Mouse (Mus musculus) retina, embryonic 14.5 days (tissue): ENCODE results near the gene Tmem109.

ENCODE experiments used
- DNase-seq: peaks from one replicate; pipeline ENCODE4 v3.0.0-alpha.2; 2015; ENCODE audit warnings: low spot score

The Tmem109 gene

GRCm38 (mm10) chr19:10892201-10892600, 10.4 kb upstream of the Tmem109 start:
- DNase-seq, result no peak

- no peak for DNase-seq
Measured at GRCm38 (mm10) chr19:10880975-10881425, 801 bp downstream of the Tmem109 start.

- no peak for DNase-seq
Measured at GRCm38 (mm10) chr19:10880085-10880974, 1.5 kb downstream of the Tmem109 start.

GRCm38 (mm10) chr19:10878201-10878837, 3.5 kb downstream of the Tmem109 start:
- no peak for DNase-seq

GRCm38 (mm10) chr19:10871328-10871961, 10.4 kb downstream of the Tmem109 start:
- no peak for DNase-seq

GRCm38 (mm10) chr19:10870676-10871075, 11.1 kb downstream of the Tmem109 start:
- no peak for DNase-seq

- DNase-seq, result no peak
Measured at GRCm38 (mm10) chr19:10869886-10870527, 11.8 kb downstream of the Tmem109 start, which contains the start of gene Tmem132a. TSS of gene Tmem132a (minus strand) at chr19:10869940.

- peak; percentile 89 for DNase-seq
Measured at GRCm38 (mm10) chr19:10869241-10869885, 12.4 kb downstream of the Tmem109 start.

- DNase-seq, result peak; percentile 33
Measured at GRCm38 (mm10) chr19:10868623-10869141, 13.1 kb downstream of the Tmem109 start.

GRCm38 (mm10) chr19:10867946-10868622, 13.7 kb downstream of the Tmem109 start:
- DNase-seq, result no peak

GRCm38 (mm10) chr19:10866351-10866750, 15.4 kb downstream of the Tmem109 start:
- no peak for DNase-seq

- DNase-seq, result no peak
Measured at GRCm38 (mm10) chr19:10860072-10860497, 21.7 kb downstream of the Tmem109 start.

GRCm38 (mm10) chr19:10856520-10856919, 25.3 kb downstream of the Tmem109 start:
- DNase-seq, result no peak

- DNase-seq, result no peak
Measured at GRCm38 (mm10) chr19:10855422-10855821, 26.4 kb downstream of the Tmem109 start.

GRCm38 (mm10) chr19:10847311-10848087, 34.3 kb downstream of the Tmem109 start:
- DNase-seq, result peak; percentile 50

- no peak for DNase-seq
Measured at GRCm38 (mm10) chr19:10846150-10846549, 35.7 kb downstream of the Tmem109 start.

- no peak for DNase-seq
Measured at GRCm38 (mm10) chr19:10845454-10845853, 36.3 kb downstream of the Tmem109 start.

- no peak for DNase-seq
Measured at GRCm38 (mm10) chr19:10844206-10844605, 37.6 kb downstream of the Tmem109 start.

GRCm38 (mm10) chr19:10842914-10843313, 38.9 kb downstream of the Tmem109 start:
- no peak for DNase-seq
